Mouse (Mus musculus) heart, postnatal 10 days (tissue): ENCODE measurements around the gene Krtcap3. TPM values are rescaled to one million over a fixed set of nuclear protein-coding genes. Genes with fewer than 3 reads are reported as not detected.
"Not testable (repeated sequence)": the region's sequence is repeated elsewhere in the genome, so short reads cannot be mapped to it uniquely, and the experiment has no call there.

Experiments used
- DNase-seq, 2 experiments: peaks; one replicate each; pipeline ENCODE4 v3.0.0; 2021
- intact Hi-C: fragments of 180-260 bp; cut with DNase I; formaldehyde crosslinking; loops from one replicate; pipeline ENCODE4 v1.15.1; 2025
- total RNA-seq, 2 experiments: library from RNA; stranded (reverse); gene quantifications; 2 replicates each; pipeline ENCODE4 v1.2.3; 2021

Gene Krtcap3
- 1 to 10 TPM; 2.1 to 2.5 TPM for total RNA-seq

- intact Hi-C loops, result no loop called here
- peak in 1 of 2 experiments; percentile 23 for DNase-seq
Observed at GRCm38 (mm10) chr5:31251541-31252101, at the start of gene Krtcap3. Gene Krtcap3, plus strand, starts transcription at chr5:31251691.

- peak; percentile 97 to 98 for DNase-seq
- intact Hi-C loops, result loop anchor here (2.0 kb wide), 1 partner anchor 17 kb away; no protein-coding TSS in a partner anchor
Observed at GRCm38 (mm10) chr5:31201742-31202590, 49.5 kb upstream of the Krtcap3 start, which contains the start of gene Zfp513. Gene Zfp513, minus strand, starts transcription at chr5:31202303.

- intact Hi-C loops, result loop anchor here (2.0 kb wide), 1 partner anchor 16 kb away; no protein-coding TSS in a partner anchor
- DNase-seq, result no peak
Observed at GRCm38 (mm10) chr5:31202933-31203332, 48.6 kb upstream of the Krtcap3 start.

DNA sequence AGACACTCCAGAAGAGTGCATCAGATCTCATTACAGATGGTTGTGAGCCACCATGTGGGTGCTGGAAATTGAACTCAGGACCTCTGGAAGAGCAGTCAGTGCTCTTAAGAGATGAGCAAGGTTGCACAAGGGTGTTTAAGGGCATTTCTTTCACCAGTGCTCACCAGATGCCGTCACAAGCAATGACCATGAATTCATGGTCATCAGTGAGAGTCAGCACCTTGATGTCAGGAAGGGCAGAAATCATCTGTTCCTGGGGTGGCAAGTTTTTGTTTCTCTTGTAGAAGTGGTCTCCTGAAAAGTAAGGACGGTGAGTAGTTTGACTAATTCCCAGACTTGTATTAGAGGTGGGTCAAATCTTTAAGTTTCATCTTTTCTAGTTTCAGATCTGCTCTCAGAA lies 47.6 kb upstream of the Krtcap3 start:
- no peak for DNase-seq
- intact Hi-C loops, result loop anchor here (2.0 kb wide), 1 partner anchor 15 kb away; no protein-coding TSS in a partner anchor

- intact Hi-C loops, result no loop called here
- no peak for DNase-seq
Observed at GRCm38 (mm10) chr5:31204421-31204820, 47.1 kb upstream of the Krtcap3 start.

- intact Hi-C loops, DNase-seq: not testable (repeated sequence)
Observed at GRCm38 (mm10) chr5:31216554-31216953, 34.9 kb upstream of the Krtcap3 start.

DNA sequence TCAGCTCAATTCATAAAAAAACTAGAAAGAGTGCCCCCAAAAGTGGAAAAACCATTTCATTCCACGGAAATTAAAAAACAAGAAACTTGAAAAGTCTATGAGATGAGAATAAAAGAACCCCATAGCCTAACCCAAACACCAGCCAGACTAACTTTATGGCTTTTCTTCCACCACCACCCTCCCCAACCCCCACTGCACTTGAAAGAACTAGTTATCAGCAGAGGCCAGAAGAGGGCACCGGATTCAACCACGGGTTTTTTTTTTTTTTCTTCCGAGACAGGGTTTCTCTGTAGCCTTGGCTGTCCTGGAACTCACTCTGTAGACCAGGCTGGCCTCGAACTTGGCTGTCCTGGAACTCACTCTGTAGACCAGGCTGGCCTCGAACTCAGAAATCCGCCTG lies 33.2 kb upstream of the Krtcap3 start:
- no peak for DNase-seq
- intact Hi-C loops, result loop anchor here (2.0 kb wide), 1 partner anchor 15 kb away; the partner anchor contains the start of gene Zfp513

- peak in 1 of 2 experiments; percentile 45 for DNase-seq
- intact Hi-C loops, result loop anchor here (1.0 to 2.0 kb wide), 2 partner anchors 16 to 109 kb away; partner anchors contain the start of gene Zfp513
Observed at GRCm38 (mm10) chr5:31219070-31219469, 32.4 kb upstream of the Krtcap3 start.

DNA sequence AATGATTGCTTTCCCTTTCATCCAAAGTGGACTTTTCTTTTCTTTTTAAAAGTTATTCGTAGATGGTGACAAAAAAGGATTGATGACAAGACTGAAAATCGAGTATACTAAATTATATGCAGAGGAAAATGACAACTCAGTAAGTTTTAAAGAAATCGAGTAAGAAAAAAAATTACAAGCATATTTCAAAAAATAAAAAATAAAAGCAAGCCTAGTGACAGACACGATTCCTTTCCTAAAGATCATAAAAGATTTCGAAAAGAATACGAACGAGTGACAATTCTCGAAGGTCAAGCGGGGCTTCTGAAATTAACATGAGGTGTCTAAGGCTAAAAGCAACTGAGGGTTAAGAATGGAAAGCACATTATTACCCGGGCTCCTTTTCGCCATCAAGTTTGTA lies 32.0 kb upstream of the Krtcap3 start:
- intact Hi-C loops, result loop anchor here (1.0 to 2.0 kb wide), 2 partner anchors 17 to 109 kb away; partner anchors contain the start of gene Zfp513
- no peak for DNase-seq

- intact Hi-C loops, result loop anchor here (1.0 to 2.0 kb wide), 3 partner anchors 17 to 108 kb away; partner anchors contain the start of genes Gm9970 and Zfp513
- peak; percentile 64 to 68 for DNase-seq
Observed at GRCm38 (mm10) chr5:31219911-31220447, 31.5 kb upstream of the Krtcap3 start.

DNA sequence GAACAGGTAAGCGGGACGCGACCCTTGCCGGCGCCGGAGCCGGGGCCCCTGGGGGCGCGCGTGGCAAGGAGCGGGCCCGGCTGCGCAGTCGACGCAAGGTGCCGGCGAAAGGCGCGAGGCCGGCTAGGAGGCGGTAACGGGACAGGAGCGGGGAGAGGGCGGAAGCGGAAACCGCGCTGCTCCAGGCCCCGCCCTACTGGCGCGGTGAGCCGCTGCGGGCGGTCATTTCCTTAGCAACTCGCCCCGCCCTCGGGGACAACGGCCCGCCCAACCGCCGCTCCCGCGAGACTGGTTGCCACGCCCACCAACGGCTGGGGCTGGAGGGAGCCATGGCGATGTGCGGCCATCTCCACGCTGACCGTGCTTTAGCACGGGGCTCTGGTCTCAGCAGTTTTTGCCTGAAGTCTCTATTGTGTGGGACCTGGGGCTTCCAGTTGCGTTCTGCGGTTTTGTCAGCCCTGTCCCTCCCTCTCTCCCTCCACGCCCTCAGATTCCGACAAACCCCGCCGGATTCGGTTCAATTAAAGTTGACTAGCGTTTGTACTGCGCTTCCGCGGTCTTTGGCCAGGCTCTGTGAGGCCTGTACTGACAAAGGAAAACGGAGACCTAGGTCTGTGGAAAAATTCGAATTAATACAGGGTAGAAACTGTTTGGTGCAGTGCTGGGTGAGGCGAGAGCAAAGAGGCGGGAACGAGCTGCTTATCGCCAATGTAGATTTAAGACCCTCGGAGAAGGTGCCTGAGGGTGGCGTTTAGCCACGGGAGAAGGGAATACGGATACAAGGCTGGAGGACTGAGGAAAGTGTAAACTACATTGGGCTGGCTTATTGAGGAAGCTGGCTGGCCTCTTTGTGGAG lies 30.8 kb upstream of the Krtcap3 start, which contains the start of gene Ppm1g:
TSS of gene Ppm1g (minus strand) at position 240 of the 856 bp plus-strand sequence.
- intact Hi-C loops, result loop anchor here (1.0 kb wide), 1 partner anchor 21 kb away; the partner anchor contains the start of gene Gm9970

GRCm38 (mm10) chr5:31221304-31221945 lies 30.1 kb upstream of the Krtcap3 start:
- DNase-seq, result no peak
- intact Hi-C loops, result no loop called here

More for the DNA sequence above, 30.8 kb upstream of the Krtcap3 start, which contains the start of gene Ppm1g:
- peak; percentile 99 for DNase-seq

GRCm38 (mm10) chr5:31222696-31223095 lies 28.8 kb upstream of the Krtcap3 start:
- intact Hi-C loops, result no loop called here

GRCm38 (mm10) chr5:31226641-31227040 lies 24.9 kb upstream of the Krtcap3 start:
- intact Hi-C loops, result no loop called here

More at GRCm38 (mm10) chr5:31222696-31223095, 28.8 kb upstream of the Krtcap3 start:
- DNase-seq, result no peak

GRCm38 (mm10) chr5:31240637-31241521 lies 10.6 kb upstream of the Krtcap3 start, which contains the start of the genes Nrbp1 and Gm9970:
Gene Nrbp1, plus strand, starts transcription at chr5:31240864.
Gene Gm9970, minus strand, starts transcription at chr5:31241232.
- intact Hi-C loops, result loop anchor here (1.0 to 2.0 kb wide), 2 partner anchors 21 to 50 kb away; partner anchors contain the start of genes Ift172 and Ppm1g
- DNase-seq, result peak; percentile 96 to 97

More at GRCm38 (mm10) chr5:31226641-31227040, 24.9 kb upstream of the Krtcap3 start:
- DNase-seq, result no peak

GRCm38 (mm10) chr5:31241522-31242034 lies 9.9 kb upstream of the Krtcap3 start:
- DNase-seq, result no peak
- intact Hi-C loops, result loop anchor here (1.0 to 2.0 kb wide), 2 partner anchors 21 to 49 kb away; partner anchors contain the start of genes Ift172 and Ppm1g

GRCm38 (mm10) chr5:31242191-31242590 lies 9.3 kb upstream of the Krtcap3 start:
- intact Hi-C loops, result no loop called here
- no peak for DNase-seq

- intact Hi-C loops, result no loop called here
- no peak for DNase-seq
Observed at GRCm38 (mm10) chr5:31250716-31251115, 775 bp upstream of the Krtcap3 start.
